Mouse (Mus musculus): Measurements from ENCODE around the gene Usp36.

Gene Usp36

GRCm38 (mm10) chr11:118229941-118230340 lies 60.1 kb downstream of the Usp36 start:
- H3K4me1 ChIP-seq (replicated peaks; ENCODE audit: low read depth, low read length) = no peaks in the 10 kb centered on the region
- H3K27me3 ChIP-seq (ENCODE audit: insufficient read depth, low read length) = no peaks in the 10 kb centered on the region
- H3K4me3 ChIP-seq (replicated peaks; ENCODE audit: low read length) = no peak overlapping the region
- no peaks in the 10 kb centered on the region for H3K36me3 ChIP-seq (ENCODE audit: insufficient read depth, low read length)
- 0 out of 2 replicates have a peak, but pooled peaks cover 7% of the 10 kb centered on the region for H3K9me3 ChIP-seq (ENCODE audit: low read length)
- no peak for TF ChIP-seq POU5F1 (IDR thresholded peaks at IDR 0.05; ENCODE audit: borderline replicate concordance, low read length)
- TF ChIP-seq CTCF (conservative IDR thresholded peaks at IDR 0.05; ENCODE audit: low read length) = no peak
- no peak for TF ChIP-seq NANOG (IDR thresholded peaks at IDR 0.05; ENCODE audit: borderline replicate concordance, low read length)

- H3K36me3 ChIP-seq (ENCODE audit: insufficient read depth, low read length) = no peaks in the 10 kb centered on the region
- H3K4me3 ChIP-seq (replicated peaks; ENCODE audit: low read length) = no peak overlapping the region
- 0 out of 2 replicates have a peak, but pooled peaks cover 7% of the 10 kb centered on the region for H3K9me3 ChIP-seq (ENCODE audit: low read length)
- TF ChIP-seq CTCF (conservative IDR thresholded peaks at IDR 0.05; ENCODE audit: low read length) (no peak), NANOG (IDR thresholded peaks at IDR 0.05; ENCODE audit: borderline replicate concordance, low read length) (no peak), POU5F1 (IDR thresholded peaks at IDR 0.05; ENCODE audit: borderline replicate concordance, low read length) (no peak)
- peaks cover 9% of the 10 kb centered on the region for H3K4me1 ChIP-seq (replicated peaks; ENCODE audit: low read depth, low read length)
- no peaks in the 10 kb centered on the region for H3K27me3 ChIP-seq (ENCODE audit: insufficient read depth, low read length)
These were observed 62.4 kb downstream of the Usp36 start for GRCm38 (mm10) chr11:118227650-118228049.

- TF ChIP-seq POU5F1 (IDR thresholded peaks at IDR 0.05; ENCODE audit: borderline replicate concordance, low read length) = no peak
- TF ChIP-seq NANOG (IDR thresholded peaks at IDR 0.05; ENCODE audit: borderline replicate concordance, low read length) = no peak
- no peak for TF ChIP-seq CTCF (conservative IDR thresholded peaks at IDR 0.05; ENCODE audit: low read length)
- Histone ChIP-seq H3K4me1 (replicated peaks; ENCODE audit: low read depth, low read length) (peaks cover 13% of the 10 kb centered on the region), H3K27me3 (ENCODE audit: insufficient read depth, low read length) (no peaks in the 10 kb centered on the region), H3K4me3 (replicated peaks; ENCODE audit: low read length) (no peak overlapping the region), H3K36me3 (ENCODE audit: insufficient read depth, low read length) (no peaks in the 10 kb centered on the region), H3K9me3 (ENCODE audit: low read length) (0 out of 2 replicates have a peak, but pooled peaks cover 7% of the 10 kb centered on the region)
These were observed 63.2 kb downstream of the Usp36 start for GRCm38 (mm10) chr11:118226850-118227249.

GRCm38 (mm10) chr11:118225862-118226261 lies 64.2 kb downstream of the Usp36 start:
- H3K4me3 ChIP-seq (replicated peaks; ENCODE audit: low read length) = no peak overlapping the region
- no peaks in the 10 kb centered on the region for H3K27me3 ChIP-seq (ENCODE audit: insufficient read depth, low read length)
- H3K36me3 ChIP-seq (ENCODE audit: insufficient read depth, low read length) = no peaks in the 10 kb centered on the region
- TF ChIP-seq NANOG (IDR thresholded peaks at IDR 0.05; ENCODE audit: borderline replicate concordance, low read length) = no peak
- H3K9me3 ChIP-seq (ENCODE audit: low read length) = 0 out of 2 replicates have a peak, but pooled peaks cover under 1% of the 10 kb centered on the region
- peaks cover 13% of the 10 kb centered on the region for H3K4me1 ChIP-seq (replicated peaks; ENCODE audit: low read depth, low read length)

GRCm38 (mm10) chr11:118225056-118225836 lies 64.8 kb downstream of the Usp36 start:
- H3K27me3 ChIP-seq (ENCODE audit: insufficient read depth, low read length) = no peaks in the 10 kb centered on the region
- H3K4me3 ChIP-seq (replicated peaks; ENCODE audit: low read length) = no peak overlapping the region
- peaks cover 15% of the 10 kb centered on the region for H3K4me1 ChIP-seq (replicated peaks; ENCODE audit: low read depth, low read length)
- TF ChIP-seq POU5F1 (IDR thresholded peaks at IDR 0.05; ENCODE audit: borderline replicate concordance, low read length) (no peak), NANOG (IDR thresholded peaks at IDR 0.05; ENCODE audit: borderline replicate concordance, low read length) (no peak), CTCF (conservative IDR thresholded peaks at IDR 0.05; ENCODE audit: low read length) (no peak)
- no peaks in the 10 kb centered on the region for H3K36me3 ChIP-seq (ENCODE audit: insufficient read depth, low read length)
- H3K9me3 ChIP-seq (ENCODE audit: low read length) = no peaks in the 10 kb centered on the region

- peaks cover 21% of the 10 kb centered on the region for H3K4me1 ChIP-seq (replicated peaks; ENCODE audit: low read depth, low read length)
- H3K36me3 ChIP-seq (ENCODE audit: insufficient read depth, low read length) = no peaks in the 10 kb centered on the region
- H3K27me3 ChIP-seq (ENCODE audit: insufficient read depth, low read length) = no peaks in the 10 kb centered on the region
- no peaks in the 10 kb centered on the region for H3K9me3 ChIP-seq (ENCODE audit: low read length)
- no peak for TF ChIP-seq CTCF (conservative IDR thresholded peaks at IDR 0.05; ENCODE audit: low read length)
- TF ChIP-seq POU5F1 (IDR thresholded peaks at IDR 0.05; ENCODE audit: borderline replicate concordance, low read length) = no peak
- no peak for TF ChIP-seq NANOG (IDR thresholded peaks at IDR 0.05; ENCODE audit: borderline replicate concordance, low read length)
- H3K4me3 ChIP-seq (replicated peaks; ENCODE audit: low read length) = no peak overlapping the region
These were observed 66.5 kb downstream of the Usp36 start for GRCm38 (mm10) chr11:118223416-118224067.

GRCm38 (mm10) chr11:118222917-118223316 lies 67.1 kb downstream of the Usp36 start:
- Histone ChIP-seq H3K36me3 (ENCODE audit: insufficient read depth, low read length) (no peaks in the 10 kb centered on the region), H3K9me3 (ENCODE audit: low read length) (no peaks in the 10 kb centered on the region), H3K4me1 (replicated peaks; ENCODE audit: low read depth, low read length) (peaks cover 21% of the 10 kb centered on the region), H3K4me3 (replicated peaks; ENCODE audit: low read length) (no peak overlapping the region), H3K27me3 (ENCODE audit: insufficient read depth, low read length) (no peaks in the 10 kb centered on the region)
- TF ChIP-seq NANOG (IDR thresholded peaks at IDR 0.05; ENCODE audit: borderline replicate concordance, low read length) = no peak

- H3K36me3 ChIP-seq (ENCODE audit: insufficient read depth, low read length) = no peaks in the 10 kb centered on the region
- H3K4me1 ChIP-seq (replicated peaks; ENCODE audit: low read depth, low read length) = peaks cover 21% of the 10 kb centered on the region
- TF ChIP-seq CTCF (conservative IDR thresholded peaks at IDR 0.05; ENCODE audit: low read length) = no peak
- H3K9me3 ChIP-seq (ENCODE audit: low read length) = no peaks in the 10 kb centered on the region
- H3K27me3 ChIP-seq (ENCODE audit: insufficient read depth, low read length) = no peaks in the 10 kb centered on the region
- H3K4me3 ChIP-seq (replicated peaks; ENCODE audit: low read length) = no peak overlapping the region
These were observed 67.6 kb downstream of the Usp36 start for GRCm38 (mm10) chr11:118222351-118222885.

Data from E14TG2a.4 (cell line).